Mouse (Mus musculus): ENCODE results near the gene Phb2.
A peak's percentile ranks its signal among the peaks of the same experiment; 100 is the strongest.

Phb2 gene

DNA sequence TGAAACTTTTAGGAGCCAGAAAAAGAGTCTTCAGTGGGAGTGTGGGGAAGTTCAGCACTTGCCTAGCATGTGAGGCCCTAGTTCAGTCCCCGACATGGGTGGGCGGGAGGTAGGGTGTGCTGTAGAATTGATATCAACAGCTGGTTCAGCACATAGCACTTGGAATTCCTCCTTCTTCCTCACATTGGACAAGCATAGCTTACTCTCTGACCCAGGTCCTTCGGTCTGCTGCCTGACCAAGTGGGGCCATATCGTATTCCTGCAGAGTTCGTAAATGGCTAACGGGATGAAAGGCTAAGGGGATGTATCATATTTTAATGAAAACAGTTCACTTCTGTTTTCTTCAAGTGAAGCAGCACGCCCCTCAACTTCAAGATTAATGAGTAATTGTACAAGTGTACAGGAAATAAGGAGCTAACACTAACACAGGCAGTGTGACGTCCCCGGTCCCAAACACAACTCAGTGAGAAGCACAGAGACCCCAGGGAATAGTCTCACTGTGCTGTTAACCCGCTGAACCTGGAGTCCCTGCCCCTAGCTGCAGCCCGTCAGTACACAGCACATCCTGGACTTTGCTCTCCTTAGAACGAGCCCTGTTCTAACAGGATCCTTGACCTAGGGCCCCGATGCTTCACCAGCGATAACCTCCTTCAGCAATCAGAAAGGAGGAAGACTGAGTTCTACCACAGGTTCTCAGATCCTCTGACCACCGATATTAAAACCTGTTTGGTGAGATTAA lies 18.7 kb upstream of the Phb2 start:
- no peak for DNase-seq (ENCODE audit: low spot score)

DNA sequence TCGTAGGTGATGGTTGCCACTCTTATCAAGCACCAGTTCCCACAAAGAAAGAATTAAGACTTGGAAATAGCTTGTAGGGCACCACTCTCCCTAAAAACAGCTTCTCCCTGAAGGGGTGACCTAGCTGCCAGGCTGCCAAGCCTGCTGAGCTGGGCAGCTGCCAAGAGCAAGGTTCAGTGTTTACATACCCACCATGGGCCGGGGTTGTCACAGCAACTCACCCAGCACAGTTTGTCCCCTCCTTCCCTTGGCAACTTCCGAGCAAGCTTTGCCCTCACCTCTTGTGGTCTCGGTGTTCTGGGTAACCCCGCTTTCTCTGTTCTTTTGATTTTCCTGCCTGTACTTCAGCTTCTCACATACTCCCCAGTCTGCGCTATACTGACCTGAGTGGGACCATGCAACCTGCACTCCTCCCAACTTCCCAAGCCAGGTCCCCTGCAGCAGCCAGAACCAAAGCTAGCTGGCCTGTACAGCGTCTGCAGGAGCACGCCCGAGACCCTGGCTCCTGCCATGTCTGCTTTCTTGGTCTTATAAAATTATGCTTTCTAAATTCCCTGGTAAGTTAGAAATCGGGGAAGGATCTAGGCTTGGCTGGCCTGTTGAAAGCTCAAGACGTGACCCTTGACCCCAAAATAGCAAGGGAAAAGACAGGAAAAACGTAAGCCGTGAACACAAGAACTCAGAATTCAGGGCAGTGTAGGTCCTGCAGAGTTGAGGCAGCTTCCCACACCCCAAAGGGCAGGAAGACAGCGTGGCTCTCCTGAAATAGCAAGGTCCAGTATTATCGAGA lies 17.8 kb upstream of the Phb2 start:
- DNase-seq (ENCODE audit: low spot score): peak; percentile 76

DNA sequence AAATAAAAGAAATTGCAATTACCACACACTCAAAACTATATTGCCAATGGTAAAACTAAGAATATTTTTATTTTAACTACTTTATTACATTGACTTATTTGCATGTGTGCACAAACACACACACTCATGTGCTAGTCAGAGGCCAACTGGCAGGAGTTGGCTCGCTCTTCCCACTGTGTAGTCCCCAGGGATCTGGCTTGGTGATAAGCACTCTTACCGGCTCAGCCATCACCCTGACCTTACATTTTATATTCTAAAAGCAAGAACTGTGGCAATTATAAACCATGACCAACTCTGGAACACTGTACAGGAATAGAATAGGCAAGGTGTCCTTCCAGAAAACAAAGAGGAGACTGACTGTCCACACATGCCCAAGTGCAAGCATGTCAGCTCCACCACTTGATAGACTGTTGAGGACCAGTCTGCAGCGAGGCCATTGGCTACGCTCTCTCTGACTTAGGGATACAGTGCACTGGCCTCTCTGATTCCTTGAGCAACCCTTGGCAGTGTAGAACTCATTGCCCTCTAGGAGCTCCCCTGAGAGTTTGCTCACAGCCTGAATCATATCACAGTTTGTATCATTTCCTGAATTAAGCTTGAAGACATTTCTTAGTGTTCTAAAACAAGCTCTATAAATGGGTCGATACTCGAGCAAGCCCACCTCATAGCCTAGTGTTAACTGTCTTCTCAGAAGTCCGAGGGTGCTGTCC lies 15.5 kb upstream of the Phb2 start:
- DNase-seq (ENCODE audit: low spot score): peak; percentile 34

DNA sequence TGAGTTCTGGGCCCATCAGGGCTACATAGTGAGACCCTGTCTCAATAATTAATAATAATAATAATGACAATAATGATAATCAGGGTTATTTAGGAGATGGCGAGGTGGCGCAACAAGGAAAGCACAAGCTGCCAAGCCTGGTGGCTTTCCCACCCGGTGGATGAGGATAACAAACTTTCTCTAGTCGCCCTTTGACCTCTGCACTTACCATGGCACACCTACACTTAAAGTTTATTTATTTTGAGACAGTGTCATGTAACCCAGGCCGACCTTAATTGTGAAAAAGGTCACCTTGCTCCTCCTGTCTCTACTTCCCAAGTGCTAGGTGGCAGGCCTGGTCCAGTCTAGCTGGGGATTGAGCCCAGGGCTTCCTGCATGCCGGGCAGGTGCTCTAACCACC lies 13.4 kb upstream of the Phb2 start:
- DNase-seq (ENCODE audit: low spot score): no peak

DNA sequence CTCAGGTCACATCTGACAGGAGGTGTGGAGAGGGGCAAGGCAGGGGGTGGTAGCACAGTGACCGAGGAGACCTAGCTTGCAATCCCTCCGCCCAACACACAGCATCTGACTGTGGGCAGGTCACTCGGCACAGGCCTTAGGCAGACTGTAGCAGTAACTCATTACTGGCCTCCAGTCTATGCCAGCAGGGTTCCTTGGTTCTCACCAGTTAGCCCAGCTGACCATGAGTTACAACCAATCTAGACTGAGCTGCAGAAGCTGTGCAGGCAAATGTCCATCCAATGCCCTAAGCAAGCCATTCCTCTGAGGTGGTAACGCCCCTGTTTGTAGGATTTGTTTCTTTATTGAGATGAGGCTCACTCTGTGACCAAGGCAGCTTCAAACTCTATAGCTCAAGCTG lies 12.8 kb upstream of the Phb2 start:
- no peak for DNase-seq (ENCODE audit: low spot score)

DNA sequence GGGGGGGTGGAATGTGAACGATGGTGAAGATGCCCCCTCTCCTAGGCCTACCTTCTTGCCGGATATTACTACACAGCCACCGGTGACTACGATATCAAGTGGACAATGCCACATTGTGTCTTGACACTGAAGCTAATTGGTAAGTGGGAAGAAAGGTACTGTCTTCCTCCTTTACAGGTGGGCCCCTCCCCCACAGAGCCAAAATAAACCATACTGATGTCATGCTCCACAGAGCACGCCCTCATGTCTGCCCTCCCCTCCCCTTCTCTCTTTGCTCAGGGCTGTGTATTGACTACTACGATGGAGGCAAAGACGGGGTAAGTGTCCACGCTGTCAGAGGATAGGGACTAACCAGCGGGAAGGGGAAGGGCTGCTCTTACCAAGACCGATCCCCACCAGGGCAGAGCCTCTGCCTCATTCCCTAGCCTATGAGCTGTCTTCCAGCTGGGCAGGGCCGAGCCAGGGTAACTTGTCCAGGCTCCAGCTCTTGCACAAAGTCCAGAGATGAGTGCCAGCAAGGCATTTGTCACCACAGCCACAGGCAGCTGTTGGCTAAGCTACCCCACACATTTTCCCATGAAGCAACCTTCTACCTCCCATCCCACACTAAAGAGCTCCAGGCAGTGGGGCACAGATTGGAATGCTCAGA lies 12.1 kb upstream of the Phb2 start:
- no peak for DNase-seq (ENCODE audit: low spot score)

DNA sequence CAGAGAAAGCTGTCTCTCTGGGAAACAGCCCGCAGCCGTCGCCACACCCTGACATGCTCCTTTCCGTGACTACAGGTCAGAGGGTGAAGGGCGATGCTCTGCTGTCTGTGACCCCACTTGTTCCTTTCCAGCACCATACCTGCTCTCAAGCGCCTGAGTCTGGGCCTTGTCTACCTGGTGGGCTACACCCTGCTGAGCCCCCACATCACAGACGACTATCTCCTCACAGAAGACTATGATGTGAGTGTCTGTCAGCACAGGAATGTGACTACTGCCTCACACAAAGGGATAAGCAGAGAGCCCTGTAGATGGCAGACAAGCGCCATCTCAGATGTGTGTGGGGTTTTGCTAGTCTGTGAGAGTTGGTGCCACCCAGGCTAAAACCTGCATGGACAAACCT lies 10.8 kb upstream of the Phb2 start:
- no peak for DNase-seq (ENCODE audit: low spot score)

DNA sequence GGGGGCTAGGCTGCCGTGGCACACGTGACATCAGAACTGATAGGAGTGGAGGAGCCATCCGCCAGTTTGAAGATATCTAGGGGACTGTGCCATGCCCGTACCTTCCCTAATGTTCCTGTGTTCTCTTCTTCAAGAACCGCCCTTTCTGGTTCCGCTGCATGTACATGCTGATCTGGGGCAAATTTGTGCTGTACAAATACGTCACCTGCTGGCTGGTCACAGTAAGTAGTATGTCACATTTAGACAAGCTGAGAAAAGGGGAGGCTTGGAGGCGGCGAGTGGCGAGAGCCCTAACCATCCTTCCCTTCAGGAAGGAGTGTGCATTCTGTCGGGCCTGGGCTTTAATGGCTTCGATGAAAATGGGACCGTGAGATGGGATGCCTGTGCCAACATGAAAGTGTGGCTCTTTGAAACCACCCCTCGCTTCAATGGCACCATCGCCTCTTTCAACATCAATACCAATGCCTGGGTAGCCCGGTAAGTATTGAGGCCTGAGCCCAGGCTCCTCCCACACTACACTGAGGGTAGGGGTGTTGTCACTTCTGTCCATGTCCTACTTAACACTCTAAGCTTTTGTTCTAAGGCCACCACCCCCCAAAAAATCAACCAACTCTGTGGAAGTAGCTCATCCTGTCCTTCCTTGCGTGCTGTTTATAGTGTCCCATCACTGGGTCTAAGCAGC lies 9.9 kb upstream of the Phb2 start:
- DNase-seq (ENCODE audit: low spot score): no peak

DNA sequence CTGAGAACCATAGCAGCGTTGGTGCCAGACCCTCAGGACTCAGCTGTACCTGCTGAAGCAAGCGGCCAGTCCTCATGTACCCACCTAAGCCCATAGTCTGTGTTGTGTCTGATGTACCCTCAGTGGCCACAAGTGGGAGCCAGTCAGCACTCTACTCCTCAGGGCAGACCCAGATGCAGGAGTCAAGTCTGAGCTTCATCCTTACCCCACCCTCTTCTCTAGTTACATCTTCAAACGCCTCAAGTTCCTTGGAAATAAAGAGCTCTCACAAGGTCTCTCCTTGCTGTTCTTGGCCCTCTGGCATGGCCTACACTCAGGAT lies 9.4 kb upstream of the Phb2 start:
- peak; percentile 77 for DNase-seq (ENCODE audit: low spot score)

DNA sequence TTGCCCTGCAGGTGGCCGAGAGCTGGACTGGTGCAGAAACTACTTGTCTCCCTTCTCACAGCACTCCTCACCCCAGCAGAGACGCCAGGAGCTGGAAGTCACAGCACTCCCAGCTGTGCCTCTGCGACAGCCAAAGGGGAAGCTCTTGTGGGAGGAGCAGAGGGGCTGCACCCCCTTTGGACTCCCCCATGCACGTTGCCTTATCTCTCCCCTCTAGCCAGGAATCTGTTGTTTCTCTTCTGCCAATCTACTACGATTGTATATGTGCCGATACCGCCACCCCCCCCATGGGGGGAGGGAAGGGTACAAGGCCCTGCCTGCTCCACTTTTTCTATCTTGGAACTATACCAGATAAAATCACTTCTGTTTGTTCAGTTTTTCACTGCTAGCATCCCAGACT lies 8.3 kb upstream of the Phb2 start:
- DNase-seq (ENCODE audit: low spot score): no peak

DNA sequence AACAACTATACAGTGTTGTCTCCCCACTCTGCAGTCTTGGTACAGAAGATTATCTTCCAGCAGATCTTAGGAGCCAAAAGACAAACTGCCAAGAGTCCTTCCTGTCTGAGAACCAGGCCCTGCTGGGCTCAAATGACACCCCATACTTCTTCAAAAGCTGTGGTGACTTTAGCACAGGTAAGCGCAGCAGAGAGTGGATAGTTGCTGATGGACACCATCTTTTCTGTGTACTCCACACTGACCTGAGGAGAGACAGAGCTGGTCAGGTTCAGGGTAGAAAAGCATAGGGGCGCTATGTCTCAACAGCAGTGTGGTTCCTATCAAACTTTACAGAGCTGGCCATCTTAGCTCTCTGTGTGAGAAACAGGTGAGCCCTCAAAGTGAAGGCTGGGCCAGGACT lies 7.7 kb upstream of the Phb2 start:
- DNase-seq (ENCODE audit: low spot score): no peak

DNA sequence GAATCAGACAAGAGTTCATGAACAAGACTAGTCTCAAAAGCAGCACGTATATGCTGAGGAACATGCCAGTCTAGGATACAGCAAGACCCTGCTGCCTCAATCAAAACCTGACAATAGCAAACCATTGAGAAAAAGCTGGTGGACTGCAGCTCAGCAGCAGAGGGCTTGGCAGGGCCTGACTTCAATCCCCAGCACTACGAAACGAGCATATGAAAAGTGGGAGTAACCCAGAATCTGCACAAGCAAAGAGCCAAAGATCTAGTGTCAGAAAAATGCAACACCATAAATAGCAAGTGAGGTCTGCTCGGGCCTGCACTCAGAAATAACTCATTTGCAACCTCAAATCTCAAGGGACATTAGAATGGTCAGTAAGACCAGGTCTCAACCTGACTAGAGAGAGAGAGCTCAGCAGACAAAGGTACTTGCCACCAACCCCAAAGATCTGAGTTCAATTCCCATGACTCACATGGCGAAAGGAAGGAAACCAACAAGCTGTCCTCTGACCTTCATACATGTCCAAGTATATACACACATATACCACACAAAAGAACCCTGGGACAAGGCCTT lies 6.0 kb upstream of the Phb2 start:
- DNase-seq (ENCODE audit: low spot score): no peak

DNA sequence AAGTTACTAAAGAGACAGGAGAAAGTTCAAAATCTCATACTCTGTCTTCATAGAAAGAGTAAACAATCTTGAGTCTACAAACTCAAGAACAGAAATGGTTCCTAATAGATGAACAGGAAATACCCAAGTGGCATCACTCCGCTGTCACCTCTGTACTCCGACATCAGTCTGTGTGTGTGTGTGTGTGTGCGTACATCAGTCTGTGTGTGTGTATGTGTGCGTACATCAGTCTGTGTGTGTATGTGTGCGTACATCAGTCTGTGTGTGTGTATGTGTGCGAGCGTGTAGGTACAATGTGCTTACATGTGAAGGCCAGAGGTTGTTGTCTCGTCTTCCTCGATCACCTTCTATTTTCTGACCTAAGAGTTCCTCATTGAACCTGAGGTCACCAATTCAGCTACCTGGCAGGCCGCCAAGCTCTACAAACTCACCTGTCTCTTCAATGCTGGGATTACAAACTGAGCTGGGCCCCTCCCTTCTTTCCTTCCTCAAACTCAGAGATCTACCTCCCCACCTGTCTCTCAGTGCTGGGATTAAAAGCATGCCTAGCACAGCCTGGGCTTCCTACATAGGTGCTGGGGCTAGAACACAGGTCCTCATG lies 3.7 kb upstream of the Phb2 start:
- DNase-seq (ENCODE audit: low spot score): no peak

DNA sequence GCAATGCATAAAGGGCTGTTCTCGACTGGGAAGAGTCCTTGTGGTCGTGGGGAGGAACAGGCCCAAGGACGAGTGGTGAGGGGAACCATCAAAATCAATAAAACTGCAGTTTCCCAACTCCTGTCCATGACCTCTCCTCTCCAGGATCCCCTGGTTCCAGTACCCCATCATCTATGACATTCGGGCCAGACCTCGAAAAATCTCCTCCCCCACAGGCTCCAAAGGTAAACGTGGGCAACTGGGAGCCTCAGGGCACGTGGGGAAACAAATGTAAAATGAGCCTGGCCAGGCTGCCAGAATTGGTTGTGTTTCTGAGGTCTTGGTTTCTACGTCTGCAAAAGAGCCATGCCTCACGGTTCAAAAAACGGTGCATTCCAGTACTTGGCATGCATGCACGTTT lies 782 bp downstream of the Phb2 start:
- no peak for DNase-seq (ENCODE audit: low spot score)

DNA sequence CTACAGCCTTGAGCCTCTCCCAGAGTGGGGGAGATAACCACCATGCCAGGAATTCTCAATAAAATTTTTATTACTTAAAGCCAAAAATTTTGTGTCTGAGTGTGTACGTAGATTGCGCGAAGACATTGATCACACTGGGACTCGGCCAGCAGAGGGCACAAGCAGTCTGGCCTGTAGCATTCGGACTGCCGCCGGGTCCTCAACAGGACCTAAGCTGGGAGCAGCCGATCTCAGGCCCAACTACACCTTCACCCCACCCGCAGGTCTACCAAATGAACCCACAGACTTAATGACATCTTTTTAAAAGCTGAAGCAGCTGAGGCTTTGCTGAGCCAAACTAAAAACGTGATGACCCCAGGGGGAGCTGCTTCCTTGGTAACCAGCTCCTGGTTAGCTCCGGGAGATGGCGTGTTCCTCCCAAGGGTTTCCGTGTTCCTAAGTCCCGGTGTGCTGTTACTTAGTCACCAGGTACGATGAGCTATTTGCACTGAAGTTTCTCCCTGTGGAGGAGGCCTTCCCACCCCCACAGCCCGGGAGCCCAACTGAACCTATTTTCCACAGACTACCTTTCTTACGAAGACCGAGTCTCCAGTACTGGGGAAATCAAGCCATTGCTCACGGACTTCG lies 4.8 kb downstream of the Phb2 start:
- DNase-seq (ENCODE audit: low spot score): peak; percentile 58

DNA sequence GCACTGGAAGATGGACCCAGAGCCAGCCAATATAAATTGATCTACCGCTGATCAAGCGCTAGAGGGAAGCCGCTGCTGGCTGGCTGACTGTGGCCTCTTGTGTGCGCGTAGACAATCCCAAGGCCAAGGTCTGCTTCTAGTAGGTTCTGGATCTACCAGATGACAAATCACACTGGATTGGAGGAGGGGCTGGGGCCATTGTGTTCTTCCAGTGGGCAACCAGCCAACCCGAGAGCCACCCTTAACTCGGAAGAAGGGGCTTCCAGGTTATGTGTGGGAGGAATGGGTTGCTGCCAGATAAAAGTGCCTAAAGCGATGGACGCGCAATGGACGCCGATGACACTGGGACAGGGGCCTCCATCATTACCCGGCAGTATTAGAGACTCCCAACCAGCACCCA lies 5.8 kb downstream of the Phb2 start:
- no peak for DNase-seq (ENCODE audit: low spot score)

DNA sequence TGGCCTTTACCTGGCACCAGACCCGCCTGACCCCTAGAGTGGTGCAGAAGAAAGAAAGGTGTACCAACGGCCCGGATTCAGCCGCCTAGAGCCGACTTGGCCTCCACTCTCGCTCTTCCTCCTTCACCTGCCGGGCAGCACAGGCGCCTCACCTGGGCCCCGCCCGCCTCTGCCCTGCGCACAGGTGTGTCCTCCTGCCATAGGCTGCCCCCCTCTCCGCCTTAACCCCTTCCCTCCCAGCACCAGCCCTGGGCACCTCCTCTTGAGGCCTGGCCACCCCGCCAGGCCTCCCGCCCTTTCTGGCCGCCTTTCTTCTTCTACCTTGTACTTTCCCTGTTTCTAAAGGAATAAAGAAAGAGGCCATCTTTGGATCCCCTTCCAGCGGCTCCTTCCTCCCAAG lies 6.6 kb downstream of the Phb2 start:
- DNase-seq (ENCODE audit: low spot score): no peak

DNA sequence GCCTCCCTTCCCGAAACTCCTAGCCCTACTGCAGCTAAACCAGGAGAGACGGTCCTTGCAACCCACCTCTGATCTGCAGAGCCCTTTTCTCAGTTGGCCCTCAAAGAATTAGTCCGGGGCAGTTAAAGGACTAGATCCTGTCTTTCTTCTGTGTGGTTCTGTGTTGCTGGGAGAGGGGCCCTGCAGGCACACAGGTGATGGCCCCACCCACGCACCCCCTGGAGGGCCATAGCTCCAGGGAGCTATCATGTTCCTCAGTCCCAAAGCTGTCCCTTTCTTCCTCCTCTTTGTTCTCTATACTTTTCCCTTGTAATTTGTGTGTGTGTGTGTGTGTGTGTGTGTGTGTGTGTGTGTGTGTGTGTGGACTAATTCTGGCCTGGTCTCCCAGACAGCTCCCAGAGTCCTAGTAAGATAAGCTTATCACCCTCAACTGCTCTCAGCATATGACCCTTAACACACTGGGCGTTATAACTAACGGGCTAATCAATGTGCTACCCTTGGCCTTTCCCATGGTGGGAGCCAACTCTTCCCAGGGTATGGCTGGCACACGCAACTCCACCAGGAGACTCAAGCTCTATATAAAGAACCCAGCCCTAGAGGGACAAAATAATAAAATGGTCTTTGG lies 7.3 kb downstream of the Phb2 start:
- no peak for DNase-seq (ENCODE audit: low spot score)

DNA sequence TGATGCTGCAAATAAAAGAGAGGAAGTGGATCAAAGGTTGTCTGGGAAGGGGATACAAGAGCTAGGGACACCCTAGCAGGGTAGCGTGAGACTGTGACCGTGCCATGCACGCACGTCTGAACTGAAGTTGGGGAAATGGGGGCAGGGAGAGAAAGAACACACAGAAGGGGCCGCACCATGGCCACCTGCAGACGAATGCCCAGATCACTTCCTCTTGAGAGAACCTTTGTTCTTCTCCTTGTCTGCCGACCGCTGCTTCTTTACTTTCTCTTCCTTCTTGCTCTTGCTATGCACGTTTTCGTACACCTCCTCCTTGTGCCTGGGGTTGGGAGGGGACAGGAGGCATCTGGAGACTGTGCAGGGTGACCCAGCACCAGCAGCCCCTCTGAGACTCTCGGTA lies 8.8 kb downstream of the Phb2 start:
- DNase-seq (ENCODE audit: low spot score): no peak

DNA sequence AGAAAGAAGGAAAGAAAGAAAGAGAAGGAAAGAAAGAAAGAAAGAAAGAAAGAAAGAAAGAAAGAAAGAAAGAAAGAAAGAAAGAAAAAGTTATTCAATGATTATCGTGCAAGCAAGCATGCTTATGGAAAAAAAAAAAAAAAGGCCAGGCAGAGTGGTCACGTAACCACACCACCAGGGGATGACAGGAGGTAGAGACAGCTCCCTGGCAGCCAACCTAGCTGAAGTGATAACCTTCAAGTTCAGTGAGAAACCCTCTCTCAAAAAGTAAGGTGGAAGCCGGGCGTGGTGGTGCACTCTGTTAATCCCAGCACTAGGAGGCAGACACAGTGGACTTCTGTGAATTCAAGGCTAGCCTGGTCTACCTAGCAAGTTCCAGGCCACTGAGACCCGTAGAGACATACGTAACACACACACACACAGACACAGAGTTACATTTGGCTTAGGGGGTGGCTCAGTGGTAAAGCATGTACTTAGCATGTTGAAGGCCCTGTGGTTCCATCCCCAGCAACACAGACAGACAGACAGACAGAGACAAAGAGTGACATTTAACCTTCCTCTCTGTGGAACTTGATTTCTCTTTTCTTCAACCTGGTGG lies 10.8 kb downstream of the Phb2 start:
- no peak for DNase-seq (ENCODE audit: low spot score)

All from MN1 (cell line).